Mouse (Mus musculus) forebrain, embryonic 13.5 days (tissue): ENCODE results near the gene Slc47a2. TPM values are rescaled to one million over a fixed set of nuclear protein-coding genes. Genes with fewer than 3 reads are reported as not detected.

Experiments
- ATAC-seq: fragments of 200-750 bp; cut with Nextera tagmentation; 2 replicates; pipeline ENCODE4 v1.8.0; 2017
- H3K27ac ChIP-seq: fragments of 300-500 bp; sonication (generic); 2 replicates; pipeline ENCODE4 v1.5.1; 2015; ENCODE audit warnings: inconsistent platforms, mild to moderate bottlenecking, moderate library complexity
- H3K27me3 ChIP-seq: fragments of 300-500 bp; sonication (generic); 2 replicates; pipeline ENCODE4 v1.6.1; 2015; ENCODE audit warnings: mild to moderate bottlenecking, inconsistent platforms
- H3K36me3 ChIP-seq: fragments of 300-500 bp; sonication (generic); 2 replicates; pipeline ENCODE4 v1.6.1; 2015; ENCODE audit warnings: mild to moderate bottlenecking, inconsistent platforms; ENCODE audit not compliant: poor library complexity, severe bottlenecking
- H3K4me1 ChIP-seq: fragments of 300-500 bp; sonication (generic); 2 replicates; pipeline ENCODE4 v1.6.1; 2015; ENCODE audit warnings: inconsistent platforms
- H3K4me2 ChIP-seq: fragments of 300-500 bp; sonication (generic); 2 replicates; pipeline ENCODE4 v1.6.1; 2015; ENCODE audit warnings: inconsistent platforms, mild to moderate bottlenecking, moderate library complexity
- H3K4me3 ChIP-seq: fragments of 300-500 bp; sonication (generic); 2 replicates; pipeline ENCODE4 v1.5.1; 2015; ENCODE audit warnings: mild to moderate bottlenecking, inconsistent platforms
- H3K9ac ChIP-seq: fragments of 300-500 bp; sonication (generic); 2 replicates; pipeline ENCODE4 v1.6.1; 2015; ENCODE audit warnings: mild to moderate bottlenecking, inconsistent platforms
- H3K9me3 ChIP-seq: fragments of 300-500 bp; sonication (generic); replicated peaks from 2 replicates; pipeline ENCODE4 v1.6.1; 2016; ENCODE audit warnings: inconsistent platforms
- WGBS: fragments of 180-500 bp; shearing (Covaris S2); methylation state at CpG from one replicate; pipeline ENCODE4 v1.1.7; 2015; 5-methylcytosine and 5-hydroxymethylcytosine counted together
- polyA plus RNA-seq: library from polyadenylated mRNA; unstranded; fragments of >200 nt; fragmentation: Nextera tagmentation; extraction: Ambion mirVana; gene quantifications from 2 replicates; pipeline ENCODE4 v1.2.1, GENCODE M21; 2015

The Slc47a2 gene
- polyA plus RNA-seq, result not detected in 2 replicates

DNA sequence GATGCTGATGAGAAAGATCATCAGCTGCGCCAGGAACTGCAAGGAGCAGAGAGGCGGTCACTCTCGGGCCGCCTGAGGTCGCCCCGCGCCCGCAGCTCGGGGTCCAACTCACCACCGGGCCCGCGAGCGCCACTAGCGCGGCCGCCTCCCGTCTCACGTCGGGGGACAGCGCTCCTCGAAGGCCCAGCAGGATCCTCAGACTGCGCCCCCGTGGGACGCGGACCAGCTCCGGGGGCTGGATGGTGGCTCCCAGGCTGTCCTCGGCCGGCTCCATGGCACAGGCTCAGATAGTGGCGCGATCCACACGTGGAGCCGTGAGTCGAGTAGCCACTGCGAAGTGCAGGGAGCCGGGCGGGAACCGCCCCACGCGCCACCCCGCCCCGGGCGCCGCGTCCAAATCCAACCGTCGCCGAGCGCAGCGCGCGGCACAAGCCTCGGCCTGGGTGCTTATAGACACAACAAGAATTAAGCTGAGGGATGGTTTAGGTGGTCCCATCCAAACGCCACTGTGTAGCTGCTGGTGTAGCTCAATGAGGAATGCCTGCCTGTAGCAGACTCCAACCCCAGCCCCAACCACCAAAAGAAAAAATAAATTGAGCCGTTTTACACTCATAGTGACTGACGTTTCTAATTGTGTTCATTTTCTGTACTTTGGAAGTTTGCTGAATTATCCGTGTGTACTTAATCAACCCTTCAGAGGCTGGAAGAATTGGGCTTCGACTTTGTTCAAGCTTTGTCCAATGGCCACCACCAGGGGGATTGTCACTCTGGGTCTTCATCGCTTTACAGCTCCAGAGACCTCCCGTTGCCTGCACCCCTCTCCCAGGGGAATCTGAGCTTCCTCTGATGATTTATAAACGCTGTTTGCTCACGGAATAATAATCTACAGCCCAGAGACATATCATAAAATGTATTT lies at the start of gene Slc47a2:
TSS of gene Slc47a2 (minus strand) at position 356 of the 916 bp plus-strand sequence.
- H3K4me1 ChIP-seq, result peaks cover 12% of the 10 kb centered on the region
- H3K9me3 ChIP-seq, result no peaks in the 10 kb centered on the region
- H3K4me2 ChIP-seq, result peak within 1 kb of the TSS; percentile 64
- H3K36me3 ChIP-seq, result no peaks in the 10 kb centered on the region
- H3K9ac ChIP-seq, result peak within 1 kb of the TSS; percentile 45; the same call in 1 of the 2 replicates
- 5% methylated on average over 61 of the region's 61 CpGs for WGBS
- no peak for ATAC-seq
- peaks cover 51% of the 10 kb centered on the region for H3K27me3 ChIP-seq
- no peak within 1 kb of the TSS for H3K27ac ChIP-seq
- peak within 1 kb of the TSS; percentile 35 for H3K4me3 ChIP-seq

DNA sequence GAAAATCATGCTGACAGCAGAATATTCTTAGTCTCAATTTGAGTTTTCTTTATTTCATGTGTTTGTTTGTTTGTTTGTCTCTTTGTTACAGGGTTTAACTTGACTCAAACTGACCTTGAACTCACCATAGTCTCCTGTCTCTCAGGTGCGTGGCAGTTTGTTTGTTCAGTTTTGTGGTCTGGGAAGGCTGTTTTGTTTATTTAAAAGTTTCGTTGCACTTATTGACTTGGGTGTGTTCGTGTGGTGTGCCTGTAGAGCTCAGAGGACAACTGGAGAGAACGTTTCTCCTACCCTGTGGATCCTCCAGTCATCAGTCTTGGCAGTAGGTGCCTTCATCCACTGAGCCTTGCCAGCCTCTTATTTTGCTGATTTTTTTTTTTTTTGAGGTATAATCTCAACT lies 46.3 kb upstream of the Slc47a2 start:
- no peak for ATAC-seq
- Histone ChIP-seq H3K9me3 (no peaks in the 10 kb centered on the region), H3K36me3 (no peaks in the 10 kb centered on the region), H3K4me3 (no peak overlapping the region), H3K27me3 (no peaks in the 10 kb centered on the region), H3K27ac (no peak overlapping the region), H3K4me1 (no peaks in the 10 kb centered on the region), H3K9ac (no peak overlapping the region), H3K4me2 (no peak overlapping the region)
- WGBS, result 77% methylated on average over 4 of the region's 4 CpGs

DNA sequence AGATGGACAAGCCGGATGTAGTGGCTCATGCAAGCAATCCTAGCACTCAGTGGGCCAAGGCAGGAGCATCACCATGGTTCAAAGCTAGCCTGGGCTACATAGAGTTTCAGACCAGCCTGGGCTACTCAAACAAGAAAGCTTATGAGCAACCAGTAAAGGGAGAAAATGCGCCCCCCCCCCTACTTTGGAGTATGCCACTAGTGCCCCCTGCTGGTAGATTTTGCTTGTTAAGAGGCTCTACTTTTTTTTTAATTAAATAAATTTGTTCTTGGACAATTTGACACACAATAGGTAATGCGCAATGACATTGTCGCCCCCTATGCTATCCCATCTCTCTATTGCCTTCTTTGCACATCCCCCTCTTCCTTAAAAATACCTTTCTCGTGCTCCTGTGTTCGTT lies 45.4 kb upstream of the Slc47a2 start:
- no peak overlapping the region for H3K4me3 ChIP-seq
- WGBS, result 63% methylated on average over 6 of the region's 6 CpGs
- no peak for ATAC-seq

DNA sequence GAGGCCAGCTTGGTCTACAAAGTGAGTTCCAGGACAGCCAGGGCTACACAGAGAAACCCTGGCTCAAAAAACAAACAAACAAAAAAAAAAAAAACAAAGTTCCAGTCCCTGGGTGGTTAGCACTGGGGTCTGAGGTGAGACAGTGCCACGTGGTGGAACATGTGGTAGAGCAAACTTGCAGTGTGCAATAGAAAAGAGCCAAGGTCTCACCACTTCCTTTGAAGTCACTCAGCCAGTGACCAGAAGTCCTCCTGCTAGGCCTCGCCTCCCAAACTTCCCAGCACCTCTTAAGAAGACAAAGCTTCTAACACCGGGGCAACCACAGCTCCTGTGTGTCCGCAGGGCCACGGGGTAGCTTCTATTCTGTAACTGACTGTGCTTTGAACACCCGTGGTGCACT lies 44.6 kb upstream of the Slc47a2 start:
- Histone ChIP-seq H3K4me3 (no peak overlapping the region), H3K9me3 (no peaks in the 10 kb centered on the region), H3K9ac (no peak overlapping the region), H3K27me3 (no peaks in the 10 kb centered on the region), H3K27ac (no peak overlapping the region), H3K4me1 (no peaks in the 10 kb centered on the region), H3K36me3 (no peaks in the 10 kb centered on the region), H3K4me2 (no peak overlapping the region)
- no peak for ATAC-seq
- 69% methylated on average over 6 of the region's 6 CpGs for WGBS

More for the DNA sequence above, 45.4 kb upstream of the Slc47a2 start:
- Histone ChIP-seq H3K9me3 (no peaks in the 10 kb centered on the region), H3K9ac (no peak overlapping the region), H3K27ac (no peak overlapping the region), H3K36me3 (no peaks in the 10 kb centered on the region), H3K4me2 (no peak overlapping the region), H3K4me1 (no peaks in the 10 kb centered on the region), H3K27me3 (no peaks in the 10 kb centered on the region)

DNA sequence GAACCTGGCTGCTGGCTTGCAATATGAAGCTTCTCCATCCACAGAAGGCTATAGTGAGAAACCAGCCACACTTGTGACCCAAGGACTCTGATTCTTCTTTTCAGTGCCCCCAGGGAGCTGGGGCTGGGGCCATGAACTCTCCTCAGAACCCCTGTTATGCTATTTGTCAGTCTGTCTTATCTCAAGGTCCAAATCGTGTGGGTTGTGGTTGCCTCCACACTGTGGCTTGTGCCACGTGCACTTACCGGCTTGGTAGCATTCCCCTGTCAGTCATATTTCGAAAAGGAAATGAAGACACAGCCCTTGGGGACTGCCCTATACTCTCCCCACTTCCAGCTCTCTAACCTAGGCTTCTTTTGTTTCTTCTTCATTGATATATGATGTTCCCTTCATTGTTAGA lies 43.1 kb upstream of the Slc47a2 start:
- H3K27ac ChIP-seq, result no peak overlapping the region
- no peaks in the 10 kb centered on the region for H3K27me3 ChIP-seq
- H3K9ac ChIP-seq, result no peak overlapping the region
- H3K9me3 ChIP-seq, result no peaks in the 10 kb centered on the region
- no peak overlapping the region for H3K4me2 ChIP-seq
- H3K4me1 ChIP-seq, result no peaks in the 10 kb centered on the region
- H3K36me3 ChIP-seq, result no peaks in the 10 kb centered on the region
- H3K4me3 ChIP-seq, result no peak overlapping the region
- 81% methylated on average over 4 of the region's 4 CpGs for WGBS
- ATAC-seq, result no peak

DNA sequence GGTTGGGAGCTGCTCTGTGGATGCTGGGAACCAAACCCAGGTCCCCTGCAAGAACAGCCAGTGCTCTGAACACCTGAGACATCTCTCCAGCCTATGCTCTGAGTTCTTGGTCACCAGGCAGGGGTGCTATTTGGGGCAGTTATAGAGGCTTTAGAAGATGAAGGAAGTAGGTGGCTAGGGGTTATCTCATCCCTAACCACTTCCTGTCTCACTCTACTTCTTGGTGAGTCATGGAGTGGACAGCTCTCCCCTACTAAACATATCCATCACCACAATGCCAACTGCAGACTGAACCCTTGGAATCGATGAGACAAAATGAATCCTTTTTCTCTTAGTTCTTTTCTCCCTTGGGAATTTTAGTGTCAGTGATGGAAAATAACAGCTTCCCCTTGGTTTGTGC lies 38.6 kb upstream of the Slc47a2 start:
- H3K4me1 ChIP-seq, result peaks cover 5% of the 10 kb centered on the region; the same call in 1 of the 2 replicates
- no peak overlapping the region for H3K27ac ChIP-seq
- no peak for ATAC-seq
- 83% methylated on average over 1 of the region's 1 CpGs for WGBS
- H3K27me3 ChIP-seq, result peaks cover 34% of the 10 kb centered on the region
- H3K9ac ChIP-seq, result no peak overlapping the region
- no peak overlapping the region for H3K4me2 ChIP-seq
- H3K9me3 ChIP-seq, result no peaks in the 10 kb centered on the region
- no peak overlapping the region for H3K4me3 ChIP-seq
- H3K36me3 ChIP-seq, result no peaks in the 10 kb centered on the region

DNA sequence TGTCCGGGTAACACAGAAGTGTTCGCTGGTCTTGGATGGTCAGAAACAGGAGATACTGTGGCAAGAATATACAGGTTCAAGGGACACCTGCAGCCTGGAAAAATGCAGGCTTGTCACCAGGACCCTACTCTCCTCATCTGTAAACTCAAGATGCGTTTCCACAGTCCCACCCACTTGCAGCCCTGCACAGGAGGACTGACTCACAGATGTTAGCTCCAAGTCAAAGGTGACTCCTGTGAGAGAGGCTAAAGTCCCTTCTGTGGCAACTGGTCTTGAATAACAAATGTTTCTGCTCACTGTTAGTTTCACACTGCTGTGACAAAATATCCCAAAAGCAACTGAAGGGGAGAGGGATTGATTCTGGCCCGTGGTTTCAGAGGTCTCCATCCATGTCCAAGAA lies 36.0 kb upstream of the Slc47a2 start:
- no peak overlapping the region for H3K27ac ChIP-seq
- H3K4me2 ChIP-seq, result no peak overlapping the region
- no peak overlapping the region for H3K4me3 ChIP-seq
- H3K9ac ChIP-seq, result no peak overlapping the region
- H3K4me1 ChIP-seq, result peaks cover 5% of the 10 kb centered on the region; the same call in 1 of the 2 replicates
- no peaks in the 10 kb centered on the region for H3K36me3 ChIP-seq
- H3K27me3 ChIP-seq, result peaks cover 43% of the 10 kb centered on the region
- no peaks in the 10 kb centered on the region for H3K9me3 ChIP-seq
- 79% methylated on average over 4 of the region's 4 CpGs for WGBS
- no peak for ATAC-seq

DNA sequence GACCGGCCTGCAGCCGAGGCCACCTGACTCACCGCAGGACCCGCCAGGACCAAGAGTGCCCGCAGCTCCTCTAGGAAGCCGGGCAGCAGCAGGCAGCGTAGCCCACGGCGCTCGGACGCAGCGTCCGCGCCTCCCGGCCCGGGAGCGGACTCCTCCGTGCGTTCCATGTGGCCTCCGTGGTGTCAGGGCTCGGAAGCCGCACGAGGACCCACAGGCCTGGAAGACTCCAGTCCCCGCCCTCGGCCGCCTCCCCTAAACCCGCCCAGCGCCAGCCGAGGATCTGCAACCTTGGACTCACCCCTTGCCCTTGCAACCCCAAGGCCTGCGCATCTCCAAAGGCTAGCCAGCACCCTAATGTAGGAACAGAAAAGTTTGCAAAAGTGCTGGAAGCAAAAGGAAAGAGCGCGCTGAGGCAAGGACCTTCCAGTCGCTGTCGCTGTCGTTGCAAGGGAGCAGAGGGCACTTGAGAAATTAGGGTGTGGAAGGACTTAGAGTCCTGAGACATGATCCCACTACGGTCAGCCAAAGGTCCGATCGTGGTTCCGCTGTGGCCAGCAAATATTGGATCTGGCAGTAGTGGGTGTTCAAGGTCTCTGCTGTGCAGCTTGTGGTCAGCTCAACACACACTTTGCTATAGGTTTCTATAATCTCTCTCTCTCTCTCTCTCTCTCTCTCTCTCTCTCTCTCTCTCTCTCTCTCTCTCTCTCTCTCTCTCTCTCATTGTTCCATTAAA lies 35.4 kb upstream of the Slc47a2 start, which contains the start of gene Slc47a1:
TSS of gene Slc47a1 (minus strand) at position 465 of the 733 bp plus-strand sequence.
- Histone ChIP-seq H3K27me3 (peaks cover 43% of the 10 kb centered on the region), H3K9me3 (no peaks in the 10 kb centered on the region), H3K36me3 (no peaks in the 10 kb centered on the region), H3K9ac (no peak within 1 kb of the TSS), H3K4me2 (peak within 1 kb of the TSS; percentile 48), H3K4me1 (peaks cover 5% of the 10 kb centered on the region; the same call in 1 of the 2 replicates), H3K27ac (no peak within 1 kb of the TSS), H3K4me3 (peak within 1 kb of the TSS; percentile 15)
- WGBS, result 17% methylated on average over 39 of the region's 39 CpGs
- ATAC-seq, result no peak

DNA sequence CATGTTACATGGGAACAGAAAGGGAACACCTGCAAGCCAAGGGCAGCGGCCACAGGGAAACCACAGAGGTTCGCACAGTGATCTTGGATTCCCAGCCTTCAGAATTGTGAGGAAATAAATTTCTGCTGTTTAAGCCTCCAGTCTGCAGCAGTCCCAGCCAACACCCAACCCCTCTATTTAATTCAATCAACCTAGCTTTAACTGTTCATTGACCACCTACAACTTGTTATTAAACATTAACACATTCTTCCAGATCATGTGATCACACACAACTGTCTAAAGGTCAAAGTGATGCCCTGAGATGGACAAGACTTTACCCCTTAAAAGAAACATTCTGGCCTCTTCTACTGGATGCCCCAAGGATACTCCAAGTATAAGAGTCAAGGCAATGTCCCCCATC lies 26.0 kb upstream of the Slc47a2 start:
- 98% methylated on average over 2 of the region's 2 CpGs for WGBS
- Histone ChIP-seq H3K4me2 (no peak overlapping the region), H3K27me3 (0 out of 2 replicates have a peak, but pooled peaks cover 3% of the 10 kb centered on the region), H3K9me3 (no peaks in the 10 kb centered on the region), H3K9ac (no peak overlapping the region), H3K4me3 (no peak overlapping the region), H3K27ac (no peak overlapping the region), H3K4me1 (no peaks in the 10 kb centered on the region), H3K36me3 (no peaks in the 10 kb centered on the region)
- ATAC-seq, result no peak

DNA sequence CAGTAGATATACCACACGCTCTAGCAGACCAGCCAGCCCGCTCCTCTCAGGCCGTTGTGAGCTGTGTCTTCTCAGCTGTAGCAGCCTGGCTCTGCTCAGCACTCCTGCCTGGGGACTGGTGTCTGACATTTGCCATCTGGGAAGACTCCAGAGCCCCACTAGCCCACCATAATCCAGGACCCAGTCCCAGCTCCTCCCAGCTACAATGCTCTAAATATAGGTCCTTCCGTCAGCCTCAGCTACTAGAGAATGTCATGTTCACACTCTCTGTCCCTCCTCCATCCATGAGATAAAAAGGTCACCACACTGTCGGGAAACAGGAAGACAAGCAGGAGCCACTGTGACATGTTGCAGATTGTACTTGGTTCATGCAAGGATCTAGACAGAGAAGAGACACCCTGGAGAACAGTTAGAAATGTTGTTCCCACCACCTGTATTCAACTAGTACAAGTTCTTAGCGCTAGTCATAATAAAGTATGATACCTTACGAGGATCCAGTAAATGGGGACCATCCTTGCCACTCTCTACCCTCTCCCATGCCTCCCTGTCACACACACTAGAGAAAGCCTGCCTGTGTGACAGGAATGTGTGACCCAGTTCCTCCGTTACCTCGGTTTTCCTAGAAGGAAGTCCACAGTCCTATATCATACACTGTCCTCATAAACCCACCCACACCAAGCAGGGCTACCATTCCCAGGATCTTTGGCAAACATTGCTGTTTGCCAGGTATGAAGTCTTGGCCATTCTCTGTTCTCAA lies 24.0 kb upstream of the Slc47a2 start:
- no peak for ATAC-seq
- no peak overlapping the region for H3K4me3 ChIP-seq
- no peaks in the 10 kb centered on the region for H3K9me3 ChIP-seq
- H3K27ac ChIP-seq, result no peak overlapping the region
- H3K9ac ChIP-seq, result no peak overlapping the region
- no peaks in the 10 kb centered on the region for H3K4me1 ChIP-seq
- H3K4me2 ChIP-seq, result no peak overlapping the region
- H3K27me3 ChIP-seq, result 0 out of 2 replicates have a peak, but pooled peaks cover 3% of the 10 kb centered on the region
- no peaks in the 10 kb centered on the region for H3K36me3 ChIP-seq
- WGBS, result 85% methylated on average over 9 of the region's 9 CpGs

DNA sequence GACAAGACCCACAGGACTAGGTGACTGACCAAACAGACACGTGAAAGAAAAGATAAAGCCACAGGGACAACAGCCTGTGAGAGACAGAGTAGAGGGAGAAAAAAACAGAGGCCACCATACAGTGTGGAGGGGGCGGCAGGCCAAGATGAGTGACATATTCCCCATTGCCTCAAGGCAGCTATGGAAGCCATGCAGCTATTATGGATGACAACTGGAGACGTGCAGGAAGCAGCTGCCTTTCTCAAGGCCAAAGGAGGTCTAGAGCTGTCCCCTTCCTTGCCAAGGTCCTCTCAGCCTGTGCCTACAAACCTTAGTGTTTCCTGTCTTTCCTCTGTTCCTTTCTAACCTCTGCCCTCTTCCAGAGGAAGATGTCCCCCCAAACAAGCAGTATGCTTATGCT lies 23.3 kb upstream of the Slc47a2 start:
- Histone ChIP-seq H3K27ac (no peak overlapping the region), H3K36me3 (no peaks in the 10 kb centered on the region), H3K4me2 (no peak overlapping the region), H3K9ac (no peak overlapping the region), H3K4me1 (no peaks in the 10 kb centered on the region), H3K4me3 (no peak overlapping the region), H3K27me3 (0 out of 2 replicates have a peak, but pooled peaks cover 3% of the 10 kb centered on the region), H3K9me3 (no peaks in the 10 kb centered on the region)
- WGBS, result 86% methylated on average over 3 of the region's 3 CpGs
- no peak for ATAC-seq
